Mouse (Mus musculus) intestine, embryonic 16.5 days (tissue): Measurements from ENCODE around the gene Pnma5. TPM values are rescaled to one million over a fixed set of nuclear protein-coding genes. Genes with fewer than 3 reads are reported as not detected.

Source experiments
- ATAC-seq: fragments of 200-750 bp; cut with Nextera tagmentation; 2 replicates; pipeline ENCODE4 v1.8.0; 2017; ENCODE audit warnings: moderate TSS enrichment, moderate library complexity
- H3K27ac ChIP-seq: fragments of 300-500 bp; sonication (generic); 2 replicates; pipeline ENCODE4 v1.5.1; 2014; ENCODE audit warnings: mild to moderate bottlenecking, low read length
- H3K27me3 ChIP-seq: fragments of 300-500 bp; sonication (generic); replicated peaks from 2 replicates; pipeline ENCODE4 v1.6.1; 2014; ENCODE audit warnings: low read length, control low read depth, mixed read lengths; ENCODE audit not compliant: control insufficient read depth, insufficient read depth
- H3K36me3 ChIP-seq: fragments of 300-500 bp; sonication (generic); 2 replicates; pipeline ENCODE4 v1.6.1; 2014; ENCODE audit warnings: low read length, control low read depth; ENCODE audit not compliant: control insufficient read depth, insufficient read depth
- H3K4me1 ChIP-seq: fragments of 300-500 bp; sonication (generic); 2 replicates; pipeline ENCODE4 v1.6.1; 2014; ENCODE audit warnings: low read length, control low read depth, mixed read lengths; ENCODE audit not compliant: control insufficient read depth, insufficient read depth
- H3K4me2 ChIP-seq: fragments of 300-500 bp; sonication (generic); 2 replicates; pipeline ENCODE4 v1.6.1; 2014; ENCODE audit warnings: low read depth, low read length, control low read depth
- H3K4me3 ChIP-seq: fragments of 300-500 bp; sonication (generic); 2 replicates; pipeline ENCODE4 v1.5.1; 2014; ENCODE audit warnings: mild to moderate bottlenecking, low read length
- H3K9ac ChIP-seq: fragments of 300-500 bp; sonication (generic); 2 replicates; pipeline ENCODE4 v1.6.1; 2014; ENCODE audit warnings: low read depth, low read length
- H3K9me3 ChIP-seq: fragments of 300-500 bp; sonication (generic); 2 replicates; pipeline ENCODE4 v1.6.1; 2016; ENCODE audit warnings: low read length, control low read depth; ENCODE audit not compliant: control insufficient read depth
- WGBS: fragments of 180-500 bp; shearing (Covaris S2); extraction: QIAGEN DNeasy Blood & Tissue Kit; methylation state at CpG from one replicate; pipeline ENCODE4 v1.1.7; 2014; 5-methylcytosine and 5-hydroxymethylcytosine counted together
- microRNA counts: library from miRNA; unstranded; fragments of <30 nt; microRNA quantifications from one replicate; lab custom pipeline; 2016
- microRNA-seq: library from miRNA; unstranded; fragments of <30 nt; microRNA quantifications from one replicate; pipeline ENCODE4, GENCODE M21; 2016
- polyA plus RNA-seq: library from polyadenylated mRNA; unstranded; fragments of >200 nt; fragmentation: Nextera tagmentation; extraction: Ambion mirVana; gene quantifications from 2 replicates; pipeline ENCODE4 v1.2.1, GENCODE M21; 2015

The Pnma5 gene
- polyA plus RNA-seq, 1 experiment from 2014 or later = not detected

GRCm38 (mm10) chrX:72987520-72987905 is 49.4 kb downstream of the Pnma5 start:
- peak overlapping the region; percentile 49; the same call in 1 of the 2 replicates for H3K9ac ChIP-seq
- ATAC-seq = no peak
- peak overlapping the region; percentile 68 for H3K4me2 ChIP-seq
- H3K4me3 ChIP-seq = peak overlapping the region; percentile 45
- no peaks in the 10 kb centered on the region for H3K36me3 ChIP-seq
- peaks cover 11% of the 10 kb centered on the region; the same call in 1 of the 2 replicates for H3K27me3 ChIP-seq
- H3K9me3 ChIP-seq = no peaks in the 10 kb centered on the region
- no peak overlapping the region for H3K27ac ChIP-seq
- WGBS = 15% methylated on average over 14 of the region's 14 CpGs
- no peaks in the 10 kb centered on the region for H3K4me1 ChIP-seq

- ATAC-seq = peak; percentile 86
- H3K27ac ChIP-seq = no peak within 1 kb of the TSS
- H3K36me3 ChIP-seq = no peaks in the 10 kb centered on the region
- WGBS = 21% methylated on average over 37 of the region's 45 CpGs
- H3K4me2 ChIP-seq = peak within 1 kb of the TSS; percentile 68
- peaks cover 11% of the 10 kb centered on the region; the same call in 1 of the 2 replicates for H3K27me3 ChIP-seq
- H3K4me3 ChIP-seq = peak within 1 kb of the TSS; percentile 45
- H3K9ac ChIP-seq = peak within 1 kb of the TSS; percentile 49; the same call in 1 of the 2 replicates
- no peaks in the 10 kb centered on the region for H3K4me1 ChIP-seq
- no peaks in the 10 kb centered on the region for H3K9me3 ChIP-seq
Observed at GRCm38 (mm10) chrX:72986841-72987519, 49.9 kb downstream of the Pnma5 start, which contains the start of gene Zfp185. TSS of gene Zfp185 (plus strand) at chrX:72987339.

- 74% methylated on average over 2 of the region's 2 CpGs for WGBS
- H3K4me2 ChIP-seq = no peak overlapping the region
- no peak overlapping the region for H3K9ac ChIP-seq
- H3K27me3 ChIP-seq = peaks cover 5% of the 10 kb centered on the region; the same call in 1 of the 2 replicates
- no peaks in the 10 kb centered on the region for H3K9me3 ChIP-seq
- H3K27ac ChIP-seq = no peak overlapping the region
- no peaks in the 10 kb centered on the region for H3K4me1 ChIP-seq
- no peak for ATAC-seq
- H3K36me3 ChIP-seq = no peaks in the 10 kb centered on the region
- H3K4me3 ChIP-seq = no peak overlapping the region
Observed at GRCm38 (mm10) chrX:72985607-72986006, 51.3 kb downstream of the Pnma5 start.

MicroRNA genes within 50 kb of the gene (microRNA counts, 519-probe panel; counts per million panel counts)
- microRNA mmu-miR-2137 (lab: Ali Mortazavi, UCI) = 1,707 counts per million, percentile 24 among the panel's probes with 10 or more counts

Small RNA genes within 50 kb of the gene (microRNA-seq; reads per million reads assigned to microRNA genes)
- gene Mir2137 = not detected

Other genes starting within 250 kb of the Pnma5 start
- 0.10 and 0.33 TPM in 2 replicates for gene Gabrq, start 211.9 kb downstream of the Pnma5 start, polyA plus RNA-seq
- gene Cetn2, start 118.7 kb downstream of the Pnma5 start, polyA plus RNA-seq = 51.4 and 54.9 TPM in 2 replicates
- 46.8 TPM in 2 replicates for gene Nsdhl, start 118.5 kb downstream of the Pnma5 start, polyA plus RNA-seq
- gene Zfp185, start 49.8 kb downstream of the Pnma5 start, polyA plus RNA-seq = 4.6 and 4.9 TPM in 2 replicates
- 0.06 and 0.11 TPM in 2 replicates for gene Pnma3, start 27.7 kb upstream of the Pnma5 start, polyA plus RNA-seq
- 3.0 and 4.3 TPM in 2 replicates for gene Xlr4a, start 45.4 kb upstream of the Pnma5 start, polyA plus RNA-seq
- gene Xlr3a, start 60.0 kb upstream of the Pnma5 start, polyA plus RNA-seq = 8.8 and 9.4 TPM in 2 replicates
- gene Gm14685, start 79.9 kb upstream of the Pnma5 start, polyA plus RNA-seq = 0.33 TPM in 1 of 2 replicates, not detected in the other
- 0.10 and 0.28 TPM in 2 replicates for gene Xlr5b, start 111.7 kb upstream of the Pnma5 start, polyA plus RNA-seq
- 0.39 TPM in 1 of 2 replicates, not detected in the other for gene DXBay18, start 112.3 kb upstream of the Pnma5 start, polyA plus RNA-seq
- gene Spin2d, start 139.9 kb upstream of the Pnma5 start, polyA plus RNA-seq = not detected in 2 replicates
- gene Xlr3b, start 155.1 kb upstream of the Pnma5 start, polyA plus RNA-seq = 7.6 and 7.9 TPM in 2 replicates
- 1.8 and 1.9 TPM in 2 replicates for gene Xlr4b, start 177.2 kb upstream of the Pnma5 start, polyA plus RNA-seq
- 14.7 and 14.9 TPM in 2 replicates for gene F8a, start 191.2 kb upstream of the Pnma5 start, polyA plus RNA-seq
- gene Xlr4c, start 206.0 kb upstream of the Pnma5 start, polyA plus RNA-seq = 1.2 and 1.6 TPM in 2 replicates
- not detected in 2 replicates for gene Xlr3c, start 228.3 kb upstream of the Pnma5 start, polyA plus RNA-seq